Mouse (Mus musculus): ENCODE results near the gene Zfp981. TPM values are rescaled to one million over a fixed set of nuclear protein-coding genes. Genes with fewer than 3 reads are reported as not detected.
"Not testable (repeated sequence)": the region's sequence is repeated elsewhere in the genome, so short reads cannot be mapped to it uniquely, and the experiment has no call there.

Zfp981 gene
- polyA plus RNA-seq, 1 experiment from 2014 or later: not detected

- no peaks in the 10 kb centered on the region for H3K27me3 ChIP-seq (replicated peaks; ENCODE audit: insufficient read depth, low read length)
- ATAC-seq: no peak
- no peaks in the 10 kb centered on the region for H3K36me3 ChIP-seq (ENCODE audit: insufficient read depth, low read length)
- H3K4me1 ChIP-seq (ENCODE audit: insufficient read depth, low read depth, low read length): no peaks in the 10 kb centered on the region
- no peak for DNase-seq (ENCODE audit: low spot score)
- no peak overlapping the region for H3K4me3 ChIP-seq (ENCODE audit: low read depth, low read length)
- TF ChIP-seq EP300 (IDR thresholded peaks at IDR 0.05): no peak
- no peak for TF ChIP-seq CTCF (IDR thresholded peaks at IDR 0.05)
- H3K27ac ChIP-seq (ENCODE audit: low read length): no peak overlapping the region
- H3K9ac ChIP-seq (replicated peaks; ENCODE audit: low read depth): no peak overlapping the region
- H3K9me3 ChIP-seq (ENCODE audit: low read length): peaks cover 31% of the 10 kb centered on the region
- no peak overlapping the region for H3K4me2 ChIP-seq (replicated peaks; ENCODE audit: low read depth, low read length)
Observed at GRCm38 (mm10) chr4:146492439-146492838, 9.4 kb upstream of the Zfp981 start.

GRCm38 (mm10) chr4:146492851-146493250 lies 9.0 kb upstream of the Zfp981 start:
- H3K36me3 ChIP-seq (ENCODE audit: insufficient read depth, low read length): no peaks in the 10 kb centered on the region
- H3K27ac ChIP-seq (ENCODE audit: low read length): no peak overlapping the region
- DNase-seq (ENCODE audit: low spot score) (peak; percentile 18), ATAC-seq (peak; percentile 12; the same call in 1 of the 2 replicates)
- no peak overlapping the region for H3K4me3 ChIP-seq (ENCODE audit: low read depth, low read length)
- WGBS: 43% methylated on average over 1 of the region's 1 CpGs
- H3K9ac ChIP-seq (replicated peaks; ENCODE audit: low read depth): no peak overlapping the region
- no peak overlapping the region for H3K4me2 ChIP-seq (replicated peaks; ENCODE audit: low read depth, low read length)
- H3K9me3 ChIP-seq (ENCODE audit: low read length): peaks cover 32% of the 10 kb centered on the region
- TF ChIP-seq EP300 (IDR thresholded peaks at IDR 0.05) (no peak), CTCF (IDR thresholded peaks at IDR 0.05) (no peak)
- H3K4me1 ChIP-seq (ENCODE audit: insufficient read depth, low read depth, low read length): no peaks in the 10 kb centered on the region
- no peaks in the 10 kb centered on the region for H3K27me3 ChIP-seq (replicated peaks; ENCODE audit: insufficient read depth, low read length)

GRCm38 (mm10) chr4:146493319-146493907 lies 8.4 kb upstream of the Zfp981 start:
- H3K4me2 ChIP-seq (replicated peaks; ENCODE audit: low read depth, low read length); DNase-seq (ENCODE audit: low spot score); H3K4me3 ChIP-seq (ENCODE audit: low read depth, low read length); H3K27ac ChIP-seq (ENCODE audit: low read length); H3K36me3 ChIP-seq (ENCODE audit: insufficient read depth, low read length); H3K9ac ChIP-seq (replicated peaks; ENCODE audit: low read depth); H3K4me1 ChIP-seq (ENCODE audit: insufficient read depth, low read depth, low read length); H3K27me3 ChIP-seq (replicated peaks; ENCODE audit: insufficient read depth, low read length): not testable (repeated sequence)
- 83% methylated on average over 6 of the region's 6 CpGs for WGBS
- peaks cover 38% of the 10 kb centered on the region for H3K9me3 ChIP-seq (ENCODE audit: low read length)
- 0 out of 2 replicates have a peak, but pooled peaks have one; percentile 5 for ATAC-seq

- Histone ChIP-seq H3K27me3 (replicated peaks; ENCODE audit: insufficient read depth, low read length) (no peaks in the 10 kb centered on the region), H3K9me3 (ENCODE audit: low read length) (peaks cover 36% of the 10 kb centered on the region), H3K9ac (replicated peaks; ENCODE audit: low read depth) (no peak overlapping the region), H3K27ac (ENCODE audit: low read length) (no peak overlapping the region), H3K4me1 (ENCODE audit: insufficient read depth, low read depth, low read length) (no peaks in the 10 kb centered on the region), H3K4me3 (ENCODE audit: low read depth, low read length) (no peak overlapping the region), H3K4me2 (replicated peaks; ENCODE audit: low read depth, low read length) (no peak overlapping the region), H3K36me3 (ENCODE audit: insufficient read depth, low read length) (no peaks in the 10 kb centered on the region)
- 59% methylated on average over 4 of the region's 4 CpGs for WGBS
- TF ChIP-seq CTCF (IDR thresholded peaks at IDR 0.05) (no peak), EP300 (IDR thresholded peaks at IDR 0.05) (no peak)
- ATAC-seq (peak; percentile 23; the same call in 1 of the 2 replicates), DNase-seq (ENCODE audit: low spot score) (no peak)
Observed at GRCm38 (mm10) chr4:146494980-146495379, 6.8 kb upstream of the Zfp981 start.

- H3K9me3 ChIP-seq (ENCODE audit: low read length): peaks cover 26% of the 10 kb centered on the region
- ATAC-seq: not testable (repeated sequence)
Observed at GRCm38 (mm10) chr4:146497695-146498275, 4.0 kb upstream of the Zfp981 start.

GRCm38 (mm10) chr4:146509029-146509428 lies 7.2 kb downstream of the Zfp981 start:
- not testable (repeated sequence) for H3K4me2 ChIP-seq (replicated peaks; ENCODE audit: low read depth, low read length); H3K36me3 ChIP-seq (ENCODE audit: insufficient read depth, low read length); H3K4me3 ChIP-seq (ENCODE audit: low read depth, low read length); DNase-seq (ENCODE audit: low spot score); ATAC-seq; H3K27me3 ChIP-seq (replicated peaks; ENCODE audit: insufficient read depth, low read length); H3K27ac ChIP-seq (ENCODE audit: low read length); H3K4me1 ChIP-seq (ENCODE audit: insufficient read depth, low read depth, low read length); H3K9me3 ChIP-seq (ENCODE audit: low read length); H3K9ac ChIP-seq (replicated peaks; ENCODE audit: low read depth)
- WGBS: 92% methylated on average over 15 of the region's 24 CpGs

More at GRCm38 (mm10) chr4:146497695-146498275, 4.0 kb upstream of the Zfp981 start:
- 71% methylated on average over 9 of the region's 9 CpGs for WGBS
- H3K27ac ChIP-seq (ENCODE audit: low read length); H3K27me3 ChIP-seq (replicated peaks; ENCODE audit: insufficient read depth, low read length); H3K36me3 ChIP-seq (ENCODE audit: insufficient read depth, low read length); H3K4me2 ChIP-seq (replicated peaks; ENCODE audit: low read depth, low read length); H3K4me1 ChIP-seq (ENCODE audit: insufficient read depth, low read depth, low read length); H3K4me3 ChIP-seq (ENCODE audit: low read depth, low read length); DNase-seq (ENCODE audit: low spot score); H3K9ac ChIP-seq (replicated peaks; ENCODE audit: low read depth): not testable (repeated sequence)

- not testable (repeated sequence) for H3K4me2 ChIP-seq (replicated peaks; ENCODE audit: low read depth, low read length); H3K4me3 ChIP-seq (ENCODE audit: low read depth, low read length); H3K9ac ChIP-seq (replicated peaks; ENCODE audit: low read depth); H3K36me3 ChIP-seq (ENCODE audit: insufficient read depth, low read length); DNase-seq (ENCODE audit: low spot score); H3K27me3 ChIP-seq (replicated peaks; ENCODE audit: insufficient read depth, low read length); H3K4me1 ChIP-seq (ENCODE audit: insufficient read depth, low read depth, low read length); H3K27ac ChIP-seq (ENCODE audit: low read length); H3K9me3 ChIP-seq (ENCODE audit: low read length); ATAC-seq
Observed at GRCm38 (mm10) chr4:146511871-146512270, 10.0 kb downstream of the Zfp981 start.
